8 mouse cellular contexts compared by ENCODE assay signal in the genomic region with DNA sequence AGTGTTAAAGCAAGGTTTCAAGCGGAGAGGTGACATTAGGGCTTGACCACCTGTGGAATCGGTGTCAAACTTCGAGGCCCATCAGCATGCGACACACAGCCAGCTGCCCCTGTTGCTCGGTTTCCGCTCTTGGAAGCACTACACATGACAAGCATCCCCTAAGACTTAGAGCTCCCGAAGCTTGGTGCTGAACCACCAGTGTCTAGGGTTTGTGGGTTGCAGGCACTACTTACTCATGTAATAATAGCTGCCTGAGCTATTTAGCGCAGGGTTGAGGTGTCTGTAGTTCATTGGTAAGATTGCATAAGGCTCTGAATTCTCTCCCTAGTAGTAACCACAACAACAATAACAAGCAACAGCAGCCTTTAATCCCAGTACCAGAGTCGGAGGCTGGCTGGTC. TPM values are rescaled to one million over a fixed set of nuclear protein-coding genes. Genes with fewer than 3 reads are reported as not detected.
DNase-seq lines count a peak whose midpoint lies in the region; ATAC-seq lines count a peak whose summit lies in the region.

No protein-coding gene starts in this region.

- H3K9me3 ChIP-seq in erythroblast, embryonic 14.5 days (ENCODE audit: control insufficient read depth, low read length) = no peaks in the 10 kb centered on the region
- no peaks in the 10 kb centered on the region for H3K9me3 ChIP-seq in neural tube, embryonic 13.5 days

- H3K4me2 ChIP-seq in neural tube, embryonic 13.5 days = peak overlapping the region; percentile 78

- peaks cover 8% of the 10 kb centered on the region for H3K36me3 ChIP-seq in erythroblast, embryonic 14.5 days (ENCODE audit: control insufficient read depth)
- no peaks in the 10 kb centered on the region for H3K36me3 ChIP-seq in neural tube, embryonic 13.5 days

- peak; percentile 15 for DNase-seq in thymus, postnatal 4 days
- no peak for DNase-seq in thymus, postnatal 10 days (ENCODE audit: low spot score in 2 of 2)
- peak; percentile 37 for DNase-seq in induced T-regulatory cell, adult 2 months (ENCODE audit: low read depth)
- DNase-seq in urinary bladder, postnatal 25 days (ENCODE audit: low spot score) = no peak
- no peak for DNase-seq in right cerebral cortex, postnatal 4 days

- H3K27ac ChIP-seq in neural tube, embryonic 13.5 days (replicated peaks) = no peak overlapping the region

- peak overlapping the region; percentile 86; the same call in 1 of the 2 replicates for H3K9ac ChIP-seq in neural tube, embryonic 13.5 days

- peaks cover 8% of the 10 kb centered on the region; the same call in 1 of the 2 replicates for H3K27me3 ChIP-seq in erythroblast, embryonic 14.5 days (ENCODE audit: control insufficient read depth)
- no peaks in the 10 kb centered on the region for H3K27me3 ChIP-seq in neural tube, embryonic 13.5 days

- peak overlapping the region; percentile 79 for H3K4me3 ChIP-seq in erythroblast, embryonic 14.5 days (replicated peaks)
- peak overlapping the region; percentile 84 for H3K4me3 ChIP-seq in neural tube, embryonic 13.5 days

- no peak for ATAC-seq in erythroblast, adult 5-6 weeks (replicated peaks; ENCODE audit: low FRiP score, poor library complexity, severe bottlenecking)
- no peak for ATAC-seq in neural tube, embryonic 13.5 days (ENCODE audit: low read depth)

- H3K4me1 ChIP-seq in erythroblast, embryonic 14.5 days (ENCODE audit: control insufficient read depth) = peaks cover 34% of the 10 kb centered on the region
- H3K4me1 ChIP-seq in neural tube, embryonic 13.5 days (replicated peaks) = peaks cover 19% of the 10 kb centered on the region

- WGBS in neural tube, embryonic 13.5 days = 47% methylated on average over 9 of the region's 9 CpGs

RNA-seq across cellular contexts. Expression of a gene that starts 1.2 kb away (rescaled TPM):
- 0.20 and 0.25 TPM in 2 replicates for polyA plus RNA-seq in erythroblast, embryonic 14.5 days (2012)
- 13.1 and 26.8 TPM in 2 replicates for total RNA-seq in erythroblast, adult 5-6 weeks (2015; ENCODE audit: low replicate concordance)
- total RNA-seq in erythroblast, adult 5-6 weeks (2017; ENCODE audit: low replicate concordance) = 18.5 and 28.4 TPM in 2 replicates
- 15.9 and 16.2 TPM in 2 replicates for polyA plus RNA-seq in neural tube, embryonic 13.5 days (2015; fragmentation: Nextera tagmentation; extraction: Ambion mirVana)

Comparison
In these comparisons a context has a peak if more than half of its experiments do, and no peak if none do; other contexts are left out.
1. DNase-seq: peak in thymus, postnatal 4 days (single experiment) and induced T-regulatory cell, adult 2 months (single experiment); none in thymus, postnatal 10 days (0 of 2), urinary bladder, postnatal 25 days (single experiment) and right cerebral cortex, postnatal 4 days (single experiment).
2. RNA of a gene that starts 1.2 kb away (polyA plus RNA-seq): 15.9 to 16.2 TPM in neural tube, embryonic 13.5 days; 0.20 to 0.25 TPM in erythroblast, embryonic 14.5 days; every median in the first group is over 10 times any median in the second.